Mouse (Mus musculus): ENCODE measurements at regions not wholly inside any gene's neighbourhood (a gene's known extent, or its start where the extent isn't known, plus 50 kb on each side); places are given as distances from the start of the nearest gene placed in this dataset.

DNA sequence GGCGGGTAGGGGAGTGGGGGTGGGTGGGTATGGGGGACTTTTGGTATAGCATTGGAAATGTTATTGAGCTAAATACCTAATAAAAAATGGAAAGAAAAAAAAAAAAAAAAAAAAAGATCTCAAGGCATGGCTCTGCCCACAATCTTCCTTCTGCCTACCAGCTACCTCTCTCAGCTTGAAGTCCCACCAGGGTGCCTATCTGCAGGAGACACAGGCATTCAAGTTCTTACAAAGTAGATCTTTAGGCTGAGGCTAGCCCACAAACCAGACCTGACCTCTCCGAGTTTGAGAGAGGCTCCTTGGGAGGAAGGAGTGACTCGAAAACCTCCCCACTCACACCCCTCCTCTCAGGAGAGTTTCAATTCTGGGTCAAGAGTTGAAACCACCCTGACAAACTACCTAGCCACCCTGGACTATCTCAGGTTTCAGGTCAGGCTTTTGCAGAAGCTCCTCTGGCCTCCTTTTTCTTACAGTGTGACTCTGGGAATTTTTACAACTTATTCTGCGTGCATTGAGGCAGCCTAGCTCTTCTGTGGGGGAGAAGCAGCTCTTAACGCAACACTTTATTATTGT is 187.6 kb upstream of the Cxcr4 start:
- peaks cover 1% of the 10 kb centered on the region; the same call in 1 of the 2 replicates for H3K4me1 ChIP-seq (ENCODE audit: control insufficient read depth, insufficient read depth, low read length)
- no peak for TF ChIP-seq CTCF (IDR thresholded peaks at IDR 0.05; ENCODE audit: extremely low read depth, insufficient read depth, low read length)
- no peak for TF ChIP-seq POLR2A (IDR thresholded peaks at IDR 0.05; ENCODE audit: extremely low read depth, insufficient read depth, low read length)
- H3K27ac ChIP-seq (ENCODE audit: insufficient read depth, low read length) = no peak overlapping the region
- no peak overlapping the region for H3K4me3 ChIP-seq (ENCODE audit: insufficient read depth, low read length)

DNA sequence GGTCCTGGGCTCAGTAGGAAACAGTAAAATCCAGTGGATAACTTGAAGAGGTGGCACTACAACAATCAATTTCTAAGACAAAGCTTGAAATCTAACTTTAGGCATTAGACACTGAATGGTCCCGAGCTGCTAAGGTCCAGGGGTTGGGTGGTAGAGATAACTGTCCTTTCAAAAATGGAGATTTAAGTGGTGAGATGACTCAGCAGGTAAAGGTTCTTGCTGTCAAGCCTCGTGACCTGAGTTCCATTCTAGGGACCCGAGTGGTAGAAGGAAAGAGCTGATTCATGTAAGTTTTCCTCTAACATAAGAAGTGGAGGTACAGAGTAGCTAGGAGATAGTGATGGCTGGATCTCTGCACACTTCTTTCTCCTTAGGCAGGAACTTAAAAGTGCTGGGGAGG is 180.3 kb upstream of the Cxcr4 start:
- no peak overlapping the region for H3K4me3 ChIP-seq (ENCODE audit: insufficient read depth, low read length)
- TF ChIP-seq POLR2A (IDR thresholded peaks at IDR 0.05; ENCODE audit: extremely low read depth, insufficient read depth, low read length) (no peak), CTCF (IDR thresholded peaks at IDR 0.05; ENCODE audit: extremely low read depth, insufficient read depth, low read length) (no peak)
- H3K27ac ChIP-seq (ENCODE audit: insufficient read depth, low read length) = no peak overlapping the region
- H3K4me1 ChIP-seq (ENCODE audit: control insufficient read depth, insufficient read depth, low read length) = no peaks in the 10 kb centered on the region

DNA sequence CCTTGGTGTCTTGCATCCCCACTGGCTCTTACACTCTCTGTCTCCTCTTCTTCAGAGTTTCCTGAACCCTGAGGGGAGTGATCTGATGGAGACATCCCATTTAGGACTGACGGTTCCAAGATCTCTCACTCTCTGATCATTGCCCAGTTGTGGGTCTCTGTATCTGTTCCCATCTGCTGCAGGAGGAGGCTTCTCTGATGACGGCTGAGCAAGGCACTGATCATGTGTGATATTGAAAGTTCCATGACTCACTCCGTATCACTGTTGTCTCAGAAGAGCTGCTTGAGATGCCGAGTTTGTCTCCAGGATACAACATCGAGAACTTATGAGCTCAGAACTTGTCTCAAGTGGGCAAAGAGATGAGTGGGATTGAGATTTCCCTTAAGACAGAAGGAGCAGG is 178.7 kb upstream of the Cxcr4 start:
- TF ChIP-seq POLR2A (IDR thresholded peaks at IDR 0.05; ENCODE audit: extremely low read depth, insufficient read depth, low read length) = no peak
- TF ChIP-seq CTCF (IDR thresholded peaks at IDR 0.05; ENCODE audit: extremely low read depth, insufficient read depth, low read length) = no peak

DNA sequence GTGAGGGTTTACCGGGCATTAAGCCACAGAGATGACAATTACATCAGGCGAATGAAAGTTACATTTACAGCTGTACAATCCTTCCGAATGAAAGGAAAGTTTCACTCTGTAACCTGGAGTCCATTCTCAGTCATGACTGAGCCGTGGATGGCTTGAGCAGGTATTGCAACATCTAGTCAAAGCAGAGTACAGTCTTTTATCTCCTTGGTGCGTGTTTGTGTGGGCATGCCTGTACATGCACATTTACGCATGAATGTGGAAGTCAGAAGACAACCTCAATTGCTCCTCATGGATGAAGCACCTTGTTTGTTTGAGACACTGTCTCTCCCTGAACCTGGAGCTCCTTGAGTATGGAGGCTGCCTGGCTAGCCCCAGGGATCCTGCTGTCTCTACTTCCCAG is 175.9 kb upstream of the Cxcr4 start:
- no peak overlapping the region for H3K27ac ChIP-seq (ENCODE audit: insufficient read depth, low read length)
- TF ChIP-seq CTCF (IDR thresholded peaks at IDR 0.05; ENCODE audit: extremely low read depth, insufficient read depth, low read length) = no peak
- TF ChIP-seq POLR2A (IDR thresholded peaks at IDR 0.05; ENCODE audit: extremely low read depth, insufficient read depth, low read length) = no peak
- H3K4me1 ChIP-seq (ENCODE audit: control insufficient read depth, insufficient read depth, low read length) = no peaks in the 10 kb centered on the region
- no peak overlapping the region for H3K4me3 ChIP-seq (ENCODE audit: insufficient read depth, low read length)

More for the DNA sequence above, 178.7 kb upstream of the Cxcr4 start:
- Histone ChIP-seq H3K4me3 (ENCODE audit: insufficient read depth, low read length) (no peak overlapping the region), H3K27ac (ENCODE audit: insufficient read depth, low read length) (no peak overlapping the region), H3K4me1 (ENCODE audit: control insufficient read depth, insufficient read depth, low read length) (no peaks in the 10 kb centered on the region)

DNA sequence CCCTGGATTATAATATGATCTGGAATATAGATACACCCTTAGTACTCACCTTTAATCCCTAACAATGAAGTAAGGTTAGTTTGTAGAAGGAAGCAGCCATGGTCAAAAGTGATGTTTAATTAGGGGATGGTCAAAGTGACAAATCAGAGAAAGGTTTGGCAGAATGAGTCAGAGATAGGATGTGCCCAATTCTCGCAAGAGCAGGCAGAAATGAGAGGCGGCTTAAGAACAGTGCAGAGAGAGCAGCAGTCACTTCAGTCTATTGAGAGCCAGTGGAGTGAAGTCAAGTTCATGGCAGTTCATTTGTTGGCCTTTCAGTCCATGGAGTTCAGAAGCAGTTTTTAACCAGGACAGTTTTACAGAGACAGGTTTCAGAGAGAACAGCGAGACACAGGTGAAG is 175.3 kb upstream of the Cxcr4 start:
- Histone ChIP-seq H3K4me3 (ENCODE audit: insufficient read depth, low read length) (no peak overlapping the region), H3K27ac (ENCODE audit: insufficient read depth, low read length) (no peak overlapping the region), H3K4me1 (ENCODE audit: control insufficient read depth, insufficient read depth, low read length) (no peaks in the 10 kb centered on the region)
- TF ChIP-seq CTCF (IDR thresholded peaks at IDR 0.05; ENCODE audit: extremely low read depth, insufficient read depth, low read length) (no peak), POLR2A (IDR thresholded peaks at IDR 0.05; ENCODE audit: extremely low read depth, insufficient read depth, low read length) (no peak)

DNA sequence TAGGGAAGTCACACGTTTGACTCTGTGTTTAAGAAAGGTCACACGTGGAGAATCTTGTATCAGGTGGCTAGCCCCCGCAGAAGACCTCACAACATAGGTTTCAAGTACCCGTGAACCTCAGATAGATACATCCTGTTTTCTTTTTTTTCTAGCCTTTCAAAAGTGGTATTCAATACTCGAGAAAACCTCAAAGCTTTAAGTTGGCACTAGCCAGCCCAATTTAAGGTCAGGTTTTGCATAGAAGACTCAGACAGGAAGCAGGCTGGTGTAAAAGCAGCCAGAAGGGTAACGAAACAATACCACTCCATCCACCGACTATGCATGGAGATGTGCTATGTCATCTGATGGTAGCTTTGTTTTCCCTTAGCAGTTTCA is 174.8 kb upstream of the Cxcr4 start:
- no peaks in the 10 kb centered on the region for H3K4me1 ChIP-seq (ENCODE audit: control insufficient read depth, insufficient read depth, low read length)
- H3K27ac ChIP-seq (ENCODE audit: insufficient read depth, low read length) = no peak overlapping the region
- TF ChIP-seq POLR2A (IDR thresholded peaks at IDR 0.05; ENCODE audit: extremely low read depth, insufficient read depth, low read length) = no peak
- no peak for TF ChIP-seq CTCF (IDR thresholded peaks at IDR 0.05; ENCODE audit: extremely low read depth, insufficient read depth, low read length)
- H3K4me3 ChIP-seq (ENCODE audit: insufficient read depth, low read length) = no peak overlapping the region

DNA sequence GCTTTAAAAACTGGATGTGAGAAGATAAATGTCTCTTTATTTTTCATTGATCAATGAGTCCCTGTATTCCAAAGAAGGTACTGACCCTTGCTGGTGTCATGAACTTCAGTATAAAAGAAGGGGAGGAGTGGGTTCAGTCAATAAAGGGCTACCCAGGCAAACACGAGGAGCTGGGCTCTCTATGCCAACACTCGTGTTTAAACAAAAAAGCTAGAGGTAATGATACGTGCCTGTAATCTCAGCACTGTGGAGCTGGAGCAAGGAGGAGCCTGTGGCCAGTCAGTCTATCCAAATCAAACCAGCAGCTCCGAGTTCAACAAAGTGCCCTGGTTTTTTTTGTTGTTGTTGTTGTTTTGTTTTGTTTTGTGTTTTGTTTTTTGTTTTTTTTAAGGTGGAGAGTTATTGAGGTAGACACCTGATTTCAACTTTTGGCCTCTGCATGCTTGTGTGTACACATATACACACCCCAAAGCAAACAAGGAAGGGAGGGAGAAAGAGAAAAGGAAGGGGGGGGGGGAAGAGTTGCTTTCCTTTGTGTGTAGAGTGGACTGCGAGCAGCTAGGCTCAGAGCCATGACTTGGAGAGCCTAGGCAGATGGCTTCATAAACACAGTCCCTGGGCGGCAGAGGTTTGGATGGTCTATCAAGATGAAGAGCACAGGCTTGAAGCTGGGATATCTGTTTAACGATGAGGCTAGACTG is 174.2 kb upstream of the Cxcr4 start:
- TF ChIP-seq CTCF (IDR thresholded peaks at IDR 0.05; ENCODE audit: extremely low read depth, insufficient read depth, low read length) (no peak), POLR2A (IDR thresholded peaks at IDR 0.05; ENCODE audit: extremely low read depth, insufficient read depth, low read length) (no peak)
- Histone ChIP-seq H3K4me1 (ENCODE audit: control insufficient read depth, insufficient read depth, low read length) (no peaks in the 10 kb centered on the region), H3K27ac (ENCODE audit: insufficient read depth, low read length) (no peak overlapping the region), H3K4me3 (ENCODE audit: insufficient read depth, low read length) (no peak overlapping the region)

DNA sequence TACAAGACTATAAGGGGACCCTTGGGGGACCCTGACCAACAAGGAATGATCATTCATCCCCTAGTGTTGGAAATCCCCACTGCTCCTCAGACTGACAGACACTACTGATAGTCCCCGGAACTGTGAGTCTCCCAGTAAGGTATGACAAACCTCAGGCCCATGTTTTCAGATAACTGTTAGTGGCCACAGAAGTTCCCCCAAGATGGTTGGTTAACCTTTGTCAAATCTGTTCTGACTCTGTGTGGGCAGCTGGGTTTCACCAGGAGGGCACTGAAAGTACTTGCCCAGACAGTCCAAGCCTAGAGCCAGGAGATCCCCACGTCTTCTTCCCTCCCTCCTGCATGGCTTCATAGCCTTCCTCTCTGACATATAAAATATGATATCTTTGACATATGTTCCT is 173.5 kb upstream of the Cxcr4 start:
- TF ChIP-seq CTCF (IDR thresholded peaks at IDR 0.05; ENCODE audit: extremely low read depth, insufficient read depth, low read length) (no peak), POLR2A (IDR thresholded peaks at IDR 0.05; ENCODE audit: extremely low read depth, insufficient read depth, low read length) (no peak)
- Histone ChIP-seq H3K4me3 (ENCODE audit: insufficient read depth, low read length) (no peak overlapping the region), H3K4me1 (ENCODE audit: control insufficient read depth, insufficient read depth, low read length) (no peaks in the 10 kb centered on the region), H3K27ac (ENCODE audit: insufficient read depth, low read length) (no peak overlapping the region)

DNA sequence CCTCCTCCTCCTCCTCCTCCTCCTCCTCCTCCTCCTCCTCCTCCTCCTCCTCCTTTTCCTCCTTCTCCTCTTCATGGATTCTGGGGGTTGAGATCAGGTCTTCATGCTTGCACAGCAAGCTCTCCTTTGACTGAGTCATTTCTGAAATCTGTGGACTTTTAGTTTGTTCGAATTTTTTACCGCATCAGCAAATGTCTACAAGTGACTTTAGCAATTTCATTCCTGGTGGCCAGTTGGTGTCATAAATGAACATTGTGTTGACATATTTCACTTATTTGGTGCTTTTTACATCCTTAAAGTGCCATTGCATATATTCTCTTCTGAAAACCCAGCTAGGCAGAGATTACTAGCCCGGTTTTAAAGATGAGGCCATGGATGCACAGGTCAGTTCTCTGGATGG is 173.0 kb upstream of the Cxcr4 start:
- Histone ChIP-seq H3K27ac (ENCODE audit: insufficient read depth, low read length) (no peak overlapping the region), H3K4me1 (ENCODE audit: control insufficient read depth, insufficient read depth, low read length) (no peaks in the 10 kb centered on the region), H3K4me3 (ENCODE audit: insufficient read depth, low read length) (no peak overlapping the region)
- no peak for TF ChIP-seq CTCF (IDR thresholded peaks at IDR 0.05; ENCODE audit: extremely low read depth, insufficient read depth, low read length)
- no peak for TF ChIP-seq POLR2A (IDR thresholded peaks at IDR 0.05; ENCODE audit: extremely low read depth, insufficient read depth, low read length)

DNA sequence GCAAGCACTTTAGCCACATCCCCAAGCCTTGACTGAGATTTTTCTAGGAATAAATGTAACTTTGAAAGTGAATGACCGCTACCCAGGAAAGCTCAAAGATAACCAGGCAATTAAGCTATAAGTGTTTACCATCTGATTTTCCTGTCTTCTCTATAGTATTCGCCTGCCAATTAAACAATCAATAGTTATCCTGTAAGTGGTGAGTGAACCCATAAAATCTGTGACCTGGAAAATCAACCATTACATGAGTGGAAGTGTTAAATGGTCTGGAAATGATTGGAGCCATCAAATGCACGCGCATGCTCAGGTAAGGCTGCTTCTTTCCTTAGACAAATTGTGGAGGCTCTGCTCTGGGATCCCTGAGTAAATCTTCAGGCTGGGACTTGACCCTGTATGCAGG is 170.8 kb upstream of the Cxcr4 start:
- H3K4me1 ChIP-seq (ENCODE audit: control insufficient read depth, insufficient read depth, low read length) = no peaks in the 10 kb centered on the region
- no peak overlapping the region for H3K4me3 ChIP-seq (ENCODE audit: insufficient read depth, low read length)
- H3K27ac ChIP-seq (ENCODE audit: insufficient read depth, low read length) = no peak overlapping the region
- TF ChIP-seq CTCF (IDR thresholded peaks at IDR 0.05; ENCODE audit: extremely low read depth, insufficient read depth, low read length) (no peak), POLR2A (IDR thresholded peaks at IDR 0.05; ENCODE audit: extremely low read depth, insufficient read depth, low read length) (no peak)
